Mouse (Mus musculus) CH12F3 (cell line): ENCODE measurements around the gene Gcnt1.

Experiments used
- in situ Hi-C: fragments of 300-500 bp; cut with MboI; formaldehyde crosslinking; loops from 2 replicates; pipeline ENCODE4 v1.14.3; 2020; ENCODE audit warnings: low sequenced_read_pairs

The Gcnt1 gene

DNA sequence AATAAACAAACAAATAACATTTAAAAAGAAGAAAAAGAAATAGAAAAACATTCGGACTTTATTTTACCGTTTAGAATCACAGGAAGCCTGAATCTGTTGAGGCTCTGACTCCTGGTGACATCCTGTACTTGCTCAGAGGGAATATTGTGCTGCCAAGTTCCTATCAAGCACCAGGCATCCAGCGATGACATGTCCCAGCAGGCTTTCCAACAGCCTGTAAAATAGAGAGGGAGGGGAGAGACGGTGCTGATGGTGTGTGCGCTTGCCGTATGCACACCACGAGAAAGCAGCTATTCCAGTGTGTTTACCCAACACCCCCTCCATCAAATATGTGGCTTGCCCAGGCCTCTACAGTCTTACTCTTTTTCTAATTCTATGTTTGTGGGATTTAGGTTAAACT, 39.6 kb downstream of the Gcnt1 start:
- in situ Hi-C loops: no loop called here

GRCm38 (mm10) chr19:17328916-17329315, 43.7 kb downstream of the Gcnt1 start:
- in situ Hi-C loops: no loop called here

- in situ Hi-C loops: no loop called here
Observed at GRCm38 (mm10) chr19:17327881-17328404, 44.7 kb downstream of the Gcnt1 start.

GRCm38 (mm10) chr19:17323689-17324241, 48.9 kb downstream of the Gcnt1 start:
- in situ Hi-C loops: no loop called here

- in situ Hi-C loops: no loop called here
Observed at GRCm38 (mm10) chr19:17323006-17323688, 49.5 kb downstream of the Gcnt1 start.

- in situ Hi-C loops: no loop called here
Observed at GRCm38 (mm10) chr19:17319770-17320169, 52.9 kb downstream of the Gcnt1 start.

GRCm38 (mm10) chr19:17318733-17319132, 53.9 kb downstream of the Gcnt1 start:
- in situ Hi-C loops: no loop called here

GRCm38 (mm10) chr19:17316311-17317003, 56.2 kb downstream of the Gcnt1 start:
- in situ Hi-C loops: no loop called here

DNA sequence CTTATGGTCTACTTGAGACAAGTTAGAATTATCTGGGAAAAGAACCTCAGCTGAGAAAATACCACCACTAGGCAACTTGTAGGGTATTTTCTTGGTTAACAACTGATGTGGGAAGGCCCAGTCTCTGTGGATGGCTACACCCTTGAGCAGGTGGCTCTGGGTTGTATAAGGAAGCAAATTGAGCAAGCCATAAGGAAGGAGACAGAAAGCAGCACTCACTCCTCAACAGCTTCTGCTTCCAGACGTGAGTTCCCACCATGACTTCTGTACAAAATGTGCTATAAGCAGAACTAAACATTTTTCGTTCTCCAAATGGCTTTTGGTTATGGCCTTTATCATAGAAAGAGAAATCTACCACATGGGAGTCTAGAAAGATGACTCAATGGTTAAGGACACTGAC, 58.2 kb downstream of the Gcnt1 start:
- in situ Hi-C loops: no loop called here

DNA sequence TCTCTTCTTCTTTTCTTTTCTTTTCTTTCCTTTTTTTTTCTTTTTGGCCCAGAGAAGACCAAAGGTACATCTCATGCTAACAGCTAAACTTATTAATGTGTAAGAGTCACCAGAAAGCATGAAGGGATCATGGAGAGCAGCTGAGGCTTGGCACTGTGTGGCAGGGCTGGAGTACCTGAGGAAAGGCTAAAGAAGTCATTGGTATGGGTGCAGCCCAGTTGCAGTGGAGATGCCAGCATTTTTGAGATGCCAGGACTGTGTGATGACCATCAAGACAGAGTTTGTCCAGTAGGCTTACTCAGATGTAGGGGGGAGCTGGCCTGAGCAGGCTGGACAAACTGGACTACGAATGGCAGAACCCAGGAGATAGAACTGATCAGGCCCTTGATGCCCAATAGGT, 58.9 kb downstream of the Gcnt1 start:
- in situ Hi-C loops: no loop called here

GRCm38 (mm10) chr19:17312671-17313180, 59.9 kb downstream of the Gcnt1 start:
- in situ Hi-C loops: no loop called here

GRCm38 (mm10) chr19:17311501-17311900, 61.1 kb downstream of the Gcnt1 start:
- in situ Hi-C loops: no loop called here

DNA sequence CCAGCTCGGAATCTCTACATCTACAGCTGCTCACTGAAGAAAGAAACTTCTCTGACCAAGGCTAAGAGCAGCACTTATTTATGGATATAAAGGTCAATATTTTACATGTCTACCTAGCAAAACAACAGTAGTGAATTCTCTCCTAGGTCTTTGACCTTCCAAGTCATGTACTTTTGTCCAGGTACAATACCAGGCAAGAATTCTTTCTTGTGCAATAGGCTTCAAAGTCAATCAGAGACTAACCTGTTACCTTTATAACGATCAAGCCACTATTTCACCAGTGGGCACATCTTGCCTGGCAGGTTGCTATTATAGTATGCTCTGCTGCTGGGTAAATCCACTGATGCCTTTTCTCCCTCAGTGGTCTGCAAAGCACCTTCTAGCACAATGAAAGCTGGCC, 61.6 kb downstream of the Gcnt1 start:
- in situ Hi-C loops: no loop called here

DNA sequence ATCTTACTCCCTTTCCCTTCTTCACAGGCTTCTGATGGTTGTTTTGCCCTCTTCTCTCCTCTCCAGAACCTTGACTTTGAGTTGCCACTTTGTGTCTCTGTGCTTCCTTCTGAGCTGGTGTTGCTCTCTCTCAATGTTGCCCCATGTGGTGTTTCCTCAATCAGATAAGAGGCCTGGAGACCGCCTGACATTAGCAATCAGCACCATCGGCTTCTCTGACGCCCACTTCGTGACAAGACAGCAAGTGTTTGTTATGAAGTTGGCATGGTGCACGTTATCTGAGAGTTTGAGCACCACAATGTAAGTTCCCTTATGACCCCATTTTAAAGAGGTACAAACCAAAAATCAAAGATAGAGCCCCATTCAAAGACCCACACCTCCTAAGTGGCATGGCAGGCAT, 76.6 kb downstream of the Gcnt1 start:
- in situ Hi-C loops: no loop called here

DNA sequence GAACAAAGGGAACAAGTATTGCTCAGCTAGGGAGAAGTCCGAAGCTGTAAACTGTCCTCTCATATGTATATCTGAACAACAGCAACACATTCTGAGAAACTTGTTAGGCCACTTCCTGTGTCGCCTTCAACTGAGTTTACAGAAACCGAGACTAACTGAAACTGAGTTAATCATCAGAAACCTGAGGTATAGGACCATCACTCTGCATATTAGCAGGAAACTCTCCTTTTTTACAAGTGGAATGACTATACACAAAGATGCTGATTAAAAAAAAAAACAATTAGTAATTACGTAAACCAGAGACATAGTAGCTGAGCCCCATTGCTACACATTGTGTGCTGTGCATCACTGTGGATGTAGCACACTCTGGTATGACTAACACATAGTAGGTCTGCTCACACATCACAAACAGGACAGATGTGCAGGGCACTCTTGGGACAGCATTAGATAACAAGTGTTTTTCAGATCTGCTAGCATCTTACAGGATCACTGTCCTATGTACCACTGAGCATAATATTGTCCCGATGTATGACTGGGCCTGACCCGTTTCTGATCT, 77.4 kb downstream of the Gcnt1 start:
- in situ Hi-C loops: no loop called here

DNA sequence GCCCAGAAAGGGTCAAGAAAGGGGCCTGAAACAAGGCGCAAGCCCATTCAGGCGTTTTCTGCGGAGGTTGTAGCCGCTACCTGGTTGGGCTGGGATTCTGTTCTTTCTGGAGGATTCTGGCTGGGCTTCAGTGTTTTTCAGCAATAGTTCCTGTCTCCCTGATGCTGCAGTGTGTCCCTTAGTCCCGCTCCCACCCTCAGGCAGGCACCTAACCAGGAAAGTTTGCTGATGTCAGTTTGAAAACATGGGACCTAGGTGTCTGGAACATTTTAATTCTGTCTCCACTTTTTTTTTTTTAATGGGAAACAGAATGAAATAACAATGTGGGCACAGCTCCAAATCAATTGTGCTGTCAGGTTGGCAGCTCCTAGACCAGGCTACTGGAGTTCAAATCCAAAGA, 78.5 kb downstream of the Gcnt1 start:
- in situ Hi-C loops: no loop called here

DNA sequence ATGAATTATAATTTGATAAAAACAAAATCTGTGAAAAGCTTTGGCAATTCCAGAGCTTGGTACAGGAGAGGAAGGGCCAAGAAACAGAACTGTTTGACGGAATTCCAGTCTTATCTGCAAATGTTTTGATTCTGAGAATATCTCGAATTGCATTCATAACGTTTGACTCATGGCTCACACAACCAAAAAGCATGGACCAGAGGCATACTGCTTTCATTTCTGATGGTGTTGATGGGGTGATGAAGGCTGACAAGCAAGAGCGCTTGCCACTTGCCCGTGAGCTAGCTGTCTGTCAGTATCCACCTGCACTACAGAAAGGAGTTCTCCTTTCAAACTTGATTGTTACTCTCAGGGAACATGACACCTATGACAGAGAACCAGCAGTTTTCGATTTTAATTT, 83.1 kb downstream of the Gcnt1 start:
- in situ Hi-C loops: no loop called here

GRCm38 (mm10) chr19:17286004-17286403, 86.6 kb downstream of the Gcnt1 start:
- in situ Hi-C loops: no loop called here

DNA sequence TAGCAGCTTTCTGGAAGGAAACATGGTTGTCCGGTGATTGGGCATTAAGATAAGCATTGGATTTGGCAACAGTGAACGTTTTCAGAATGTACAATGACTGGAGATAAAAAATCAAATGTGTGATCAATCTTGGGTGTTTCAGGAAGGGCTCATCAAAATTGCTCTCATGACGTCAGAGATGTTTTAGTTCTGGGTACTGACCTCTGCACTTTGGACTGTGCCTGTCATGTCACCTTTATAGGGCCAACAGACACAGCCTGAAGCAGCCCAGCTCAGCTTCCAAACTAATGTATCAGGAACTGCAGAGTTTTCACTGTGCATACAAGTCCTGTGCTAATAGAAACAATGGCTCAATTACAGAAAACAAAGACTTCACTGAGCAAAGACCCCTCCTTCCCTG, 89.3 kb downstream of the Gcnt1 start:
- in situ Hi-C loops: no loop called here

GRCm38 (mm10) chr19:17278381-17279051, 94.1 kb downstream of the Gcnt1 start:
- in situ Hi-C loops: no loop called here
